Mouse (Mus musculus): ENCODE measurements around the gene Fkbp7.

- peak; percentile 47; the same call in 1 of the 2 replicates for TF ChIP-seq CTCF (IDR thresholded peaks at IDR 0.05; ENCODE audit: low read depth, low read length)
- TF ChIP-seq POLR2A (IDR thresholded peaks at IDR 0.05; ENCODE audit: borderline replicate concordance, low read depth, low read length): no peak
Observed at GRCm38 (mm10) chr2:76655982-76656381, 16.9 kb downstream of the Fkbp7 start.

All from bone marrow macrophage, adult 2 months (primary cell).